Mouse (Mus musculus): ENCODE measurements around the gene Mrps30. TPM values are rescaled to one million over a fixed set of nuclear protein-coding genes. Genes with fewer than 3 reads are reported as not detected.
A peak's percentile ranks its signal among the peaks of the same experiment; 100 is the strongest.

Mrps30 gene
- polyA plus RNA-seq (2014; fragmentation: Nextera tagmentation; extraction: Ambion mirVana), result 28.4 and 33.2 TPM in 2 replicates

- under 1% methylated on average over 93 of the region's 93 CpGs for WGBS
- H3K4me3 ChIP-seq (ENCODE audit: low read depth, low read length), result peak within 1 kb of the TSS; percentile 92
- ATAC-seq (ENCODE audit: insufficient number of reproducible peaks, insufficient read depth, low FRiP score, low read depth), result peak; percentile 97
Measured at GRCm38 (mm10) chr13:118386511-118387447, at the start of gene Mrps30, which contains the start of gene B430218F22Rik. Gene Mrps30, minus strand, starts transcription at chr13:118387252. Gene B430218F22Rik, plus strand, starts transcription at chr13:118386630.

GRCm38 (mm10) chr13:118420847-118421246, 33.8 kb upstream of the Mrps30 start:
- no peak overlapping the region for H3K27ac ChIP-seq (ENCODE audit: low read length)

More at GRCm38 (mm10) chr13:118386511-118387447, at the start of gene Mrps30, which contains the start of gene B430218F22Rik:
- no peaks in the 10 kb centered on the region for H3K27me3 ChIP-seq (ENCODE audit: control insufficient read depth, insufficient read depth, low read length)
- H3K27ac ChIP-seq (ENCODE audit: low read length), result peak within 1 kb of the TSS; percentile 10; the same call in 1 of the 2 replicates
- no peaks in the 10 kb centered on the region for H3K9me3 ChIP-seq (ENCODE audit: control insufficient read depth, low read depth, low read length)
- peaks cover 29% of the 10 kb centered on the region for H3K36me3 ChIP-seq (ENCODE audit: control insufficient read depth, insufficient read depth, low read length)
- peak within 1 kb of the TSS; percentile 75 for H3K4me2 ChIP-seq (replicated peaks; ENCODE audit: low read depth, low read length)
- H3K4me1 ChIP-seq (ENCODE audit: control insufficient read depth, insufficient read depth, low read length), result no peaks in the 10 kb centered on the region
- H3K9ac ChIP-seq (replicated peaks; ENCODE audit: low read depth, low read length), result peak within 1 kb of the TSS; percentile 90

GRCm38 (mm10) chr13:118420408-118420807, 33.4 kb upstream of the Mrps30 start:
- no peaks in the 10 kb centered on the region for H3K27me3 ChIP-seq (ENCODE audit: control insufficient read depth, insufficient read depth, low read length)
- H3K27ac ChIP-seq (ENCODE audit: low read length), result no peak overlapping the region
- no peaks in the 10 kb centered on the region for H3K36me3 ChIP-seq (ENCODE audit: control insufficient read depth, insufficient read depth, low read length)
- ATAC-seq (ENCODE audit: insufficient number of reproducible peaks, insufficient read depth, low FRiP score, low read depth), result no peak
- H3K9me3 ChIP-seq (ENCODE audit: control insufficient read depth, low read depth, low read length), result no peaks in the 10 kb centered on the region
- no peak overlapping the region for H3K9ac ChIP-seq (replicated peaks; ENCODE audit: low read depth, low read length)
- WGBS, result 84% methylated on average over 1 of the region's 1 CpGs
- H3K4me2 ChIP-seq (replicated peaks; ENCODE audit: low read depth, low read length), result no peak overlapping the region
- no peaks in the 10 kb centered on the region for H3K4me1 ChIP-seq (ENCODE audit: control insufficient read depth, insufficient read depth, low read length)
- H3K4me3 ChIP-seq (ENCODE audit: low read depth, low read length), result no peak overlapping the region

More at GRCm38 (mm10) chr13:118420847-118421246, 33.8 kb upstream of the Mrps30 start:
- Histone ChIP-seq H3K4me2 (replicated peaks; ENCODE audit: low read depth, low read length) (no peak overlapping the region), H3K4me3 (ENCODE audit: low read depth, low read length) (no peak overlapping the region), H3K9me3 (ENCODE audit: control insufficient read depth, low read depth, low read length) (no peaks in the 10 kb centered on the region), H3K36me3 (ENCODE audit: control insufficient read depth, insufficient read depth, low read length) (no peaks in the 10 kb centered on the region), H3K4me1 (ENCODE audit: control insufficient read depth, insufficient read depth, low read length) (no peaks in the 10 kb centered on the region), H3K9ac (replicated peaks; ENCODE audit: low read depth, low read length) (no peak overlapping the region), H3K27me3 (ENCODE audit: control insufficient read depth, insufficient read depth, low read length) (no peaks in the 10 kb centered on the region)
- WGBS, result 69% methylated on average over 1 of the region's 1 CpGs
- ATAC-seq (ENCODE audit: insufficient number of reproducible peaks, insufficient read depth, low FRiP score, low read depth), result no peak

GRCm38 (mm10) chr13:118418163-118418562, 31.1 kb upstream of the Mrps30 start:
- no peaks in the 10 kb centered on the region for H3K9me3 ChIP-seq (ENCODE audit: control insufficient read depth, low read depth, low read length)
- no peak overlapping the region for H3K9ac ChIP-seq (replicated peaks; ENCODE audit: low read depth, low read length)
- H3K27me3 ChIP-seq (ENCODE audit: control insufficient read depth, insufficient read depth, low read length), result no peaks in the 10 kb centered on the region
- H3K4me2 ChIP-seq (replicated peaks; ENCODE audit: low read depth, low read length), result no peak overlapping the region
- no peak for ATAC-seq (ENCODE audit: insufficient number of reproducible peaks, insufficient read depth, low FRiP score, low read depth)
- no peaks in the 10 kb centered on the region for H3K4me1 ChIP-seq (ENCODE audit: control insufficient read depth, insufficient read depth, low read length)
- H3K27ac ChIP-seq (ENCODE audit: low read length), result no peak overlapping the region
- no peaks in the 10 kb centered on the region for H3K36me3 ChIP-seq (ENCODE audit: control insufficient read depth, insufficient read depth, low read length)
- 41% methylated on average over 4 of the region's 4 CpGs for WGBS
- H3K4me3 ChIP-seq (ENCODE audit: low read depth, low read length), result no peak overlapping the region

GRCm38 (mm10) chr13:118411297-118411992, 24.4 kb upstream of the Mrps30 start:
- WGBS, result 58% methylated on average over 6 of the region's 6 CpGs
- H3K27me3 ChIP-seq (ENCODE audit: control insufficient read depth, insufficient read depth, low read length), result no peaks in the 10 kb centered on the region
- H3K4me3 ChIP-seq (ENCODE audit: low read depth, low read length), result no peak overlapping the region
- ATAC-seq (ENCODE audit: insufficient number of reproducible peaks, insufficient read depth, low FRiP score, low read depth), result no peak
- H3K4me2 ChIP-seq (replicated peaks; ENCODE audit: low read depth, low read length), result no peak overlapping the region
- no peak overlapping the region for H3K9ac ChIP-seq (replicated peaks; ENCODE audit: low read depth, low read length)
- H3K9me3 ChIP-seq (ENCODE audit: control insufficient read depth, low read depth, low read length), result no peaks in the 10 kb centered on the region
- no peaks in the 10 kb centered on the region for H3K4me1 ChIP-seq (ENCODE audit: control insufficient read depth, insufficient read depth, low read length)
- no peaks in the 10 kb centered on the region for H3K36me3 ChIP-seq (ENCODE audit: control insufficient read depth, insufficient read depth, low read length)
- H3K27ac ChIP-seq (ENCODE audit: low read length), result no peak overlapping the region

GRCm38 (mm10) chr13:118403544-118403943, 16.5 kb upstream of the Mrps30 start:
- H3K4me2 ChIP-seq (replicated peaks; ENCODE audit: low read depth, low read length), result no peak overlapping the region
- H3K36me3 ChIP-seq (ENCODE audit: control insufficient read depth, insufficient read depth, low read length), result no peaks in the 10 kb centered on the region
- no peak for ATAC-seq (ENCODE audit: insufficient number of reproducible peaks, insufficient read depth, low FRiP score, low read depth)
- H3K27me3 ChIP-seq (ENCODE audit: control insufficient read depth, insufficient read depth, low read length), result no peaks in the 10 kb centered on the region
- H3K4me1 ChIP-seq (ENCODE audit: control insufficient read depth, insufficient read depth, low read length), result no peaks in the 10 kb centered on the region
- no peaks in the 10 kb centered on the region for H3K9me3 ChIP-seq (ENCODE audit: control insufficient read depth, low read depth, low read length)
- no peak overlapping the region for H3K27ac ChIP-seq (ENCODE audit: low read length)
- H3K9ac ChIP-seq (replicated peaks; ENCODE audit: low read depth, low read length), result no peak overlapping the region
- H3K4me3 ChIP-seq (ENCODE audit: low read depth, low read length), result no peak overlapping the region

- Histone ChIP-seq H3K36me3 (ENCODE audit: control insufficient read depth, insufficient read depth, low read length) (no peaks in the 10 kb centered on the region), H3K4me2 (replicated peaks; ENCODE audit: low read depth, low read length) (no peak overlapping the region), H3K4me1 (ENCODE audit: control insufficient read depth, insufficient read depth, low read length) (no peaks in the 10 kb centered on the region), H3K4me3 (ENCODE audit: low read depth, low read length) (no peak overlapping the region), H3K9ac (replicated peaks; ENCODE audit: low read depth, low read length) (no peak overlapping the region), H3K27ac (ENCODE audit: low read length) (no peak overlapping the region), H3K27me3 (ENCODE audit: control insufficient read depth, insufficient read depth, low read length) (no peaks in the 10 kb centered on the region), H3K9me3 (ENCODE audit: control insufficient read depth, low read depth, low read length) (no peaks in the 10 kb centered on the region)
- no peak for ATAC-seq (ENCODE audit: insufficient number of reproducible peaks, insufficient read depth, low FRiP score, low read depth)
- 81% methylated on average over 6 of the region's 6 CpGs for WGBS
Measured at GRCm38 (mm10) chr13:118400340-118400739, 13.3 kb upstream of the Mrps30 start.

- Histone ChIP-seq H3K4me1 (ENCODE audit: control insufficient read depth, insufficient read depth, low read length) (no peaks in the 10 kb centered on the region), H3K27ac (ENCODE audit: low read length) (no peak overlapping the region), H3K27me3 (ENCODE audit: control insufficient read depth, insufficient read depth, low read length) (no peaks in the 10 kb centered on the region), H3K9ac (replicated peaks; ENCODE audit: low read depth, low read length) (no peak overlapping the region), H3K36me3 (ENCODE audit: control insufficient read depth, insufficient read depth, low read length) (no peaks in the 10 kb centered on the region), H3K9me3 (ENCODE audit: control insufficient read depth, low read depth, low read length) (no peaks in the 10 kb centered on the region), H3K4me2 (replicated peaks; ENCODE audit: low read depth, low read length) (no peak overlapping the region), H3K4me3 (ENCODE audit: low read depth, low read length) (no peak overlapping the region)
- no peak for ATAC-seq (ENCODE audit: insufficient number of reproducible peaks, insufficient read depth, low FRiP score, low read depth)
- WGBS, result 88% methylated on average over 3 of the region's 3 CpGs
Measured at GRCm38 (mm10) chr13:118395803-118396202, 8.8 kb upstream of the Mrps30 start.

Data from stomach, embryonic 14.5 days (tissue).